In the genomic region with DNA sequence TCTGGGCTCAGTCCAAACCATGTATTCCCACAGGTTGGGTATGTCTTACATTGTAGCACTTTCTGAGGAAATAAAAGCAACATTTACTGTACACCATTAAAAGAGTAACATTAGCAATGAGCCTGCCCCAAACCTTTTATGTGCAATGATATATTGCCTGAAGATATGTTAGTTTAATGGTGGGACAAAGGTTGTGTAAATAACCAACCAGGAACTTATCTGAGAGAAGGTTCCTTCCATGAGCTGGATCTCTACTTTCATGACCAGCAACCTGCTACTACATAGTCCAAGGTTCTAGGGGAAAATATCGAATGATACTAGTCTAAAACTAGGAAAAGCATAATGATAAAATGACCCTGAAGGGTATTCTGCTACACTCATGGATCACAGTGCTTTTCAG, we compare ENCODE assay signal across 27 mouse cellular contexts.
"Had no signal": no experiment of that assay in that cellular context is flagged by ENCODE, and none has a peak within 500 bp of the region (broad histone marks: within the 10 kb centered on the region; RNA-seq: fewer than 3 reads in every experiment).

No protein-coding gene starts in this region.

- H3K27ac ChIP-seq: heart, adult 2 months; heart, embryonic 10.5 days; hindbrain, embryonic 10.5 days; hindbrain, embryonic 12.5 days; hindbrain, embryonic 14.5 days; kidney, embryonic 15.5 days; kidney, postnatal 0 days; layer of hippocampus, adult 2 months; left cerebral cortex, adult 2 months; limb, embryonic 10.5 days; limb, embryonic 12.5 days; liver, embryonic 13.5 days had no signal

- H3K4me3 ChIP-seq: heart, adult 2 months; heart, embryonic 10.5 days; heart, embryonic 12.5 days; hindbrain, embryonic 10.5 days; hindbrain, embryonic 12.5 days; kidney, embryonic 15.5 days; layer of hippocampus, adult 2 months; left cerebral cortex, adult 2 months; limb, embryonic 10.5 days; limb, embryonic 12.5 days; liver, embryonic 13.5 days had no signal

- H3K27me3 ChIP-seq: heart, embryonic 12.5 days; hindbrain, embryonic 12.5 days; kidney, embryonic 15.5 days; limb, embryonic 12.5 days; liver, embryonic 13.5 days had no signal

- H3K4me2 ChIP-seq: heart, embryonic 12.5 days; hindbrain, embryonic 12.5 days; hindbrain, embryonic 14.5 days; kidney, embryonic 15.5 days; limb, embryonic 12.5 days; liver, embryonic 11.5 days; liver, embryonic 13.5 days had no signal

- H3K4me1 ChIP-seq: heart, embryonic 10.5 days; heart, embryonic 12.5 days; hindbrain, embryonic 10.5 days; hindbrain, embryonic 12.5 days; kidney, embryonic 15.5 days; limb, embryonic 10.5 days; limb, embryonic 12.5 days; liver, embryonic 13.5 days had no signal

- H3K9ac ChIP-seq: heart, embryonic 12.5 days; hindbrain, embryonic 12.5 days; hindbrain, embryonic 14.5 days; kidney, embryonic 15.5 days; limb, embryonic 12.5 days; liver, embryonic 13.5 days had no signal

- ATAC-seq: hindbrain, embryonic 16.5 days; inflammation-experienced regulatory T-cells, adult 6 months had no signal

- DNase-seq: gastrocnemius, postnatal 14 days; gastrocnemius, postnatal 36 days; heart, adult 11 months; heart, adult 2 months; heart, postnatal 10 days; heart, postnatal 4 days; kidney, adult 11 months; kidney, adult 2 months; kidney, adult 9 months; kidney, postnatal 14 days; kidney, postnatal 36 days; liver; liver, embryonic 13.5 days had no signal

- H3K9me3 ChIP-seq: heart, embryonic 10.5 days; heart, embryonic 12.5 days; hindbrain, embryonic 10.5 days; hindbrain, embryonic 12.5 days; kidney, embryonic 15.5 days; limb, embryonic 10.5 days; limb, embryonic 12.5 days; liver, embryonic 13.5 days had no signal

- H3K36me3 ChIP-seq: heart, embryonic 10.5 days; heart, embryonic 12.5 days; hindbrain, embryonic 10.5 days; hindbrain, embryonic 12.5 days; kidney, embryonic 15.5 days; limb, embryonic 10.5 days; limb, embryonic 12.5 days; liver, embryonic 13.5 days had no signal
